Mouse (Mus musculus): ENCODE data around the gene Tph2. TPM values are rescaled to one million over a fixed set of nuclear protein-coding genes. Genes with fewer than 3 reads are reported as not detected.

The Tph2 gene
- polyA plus RNA-seq, 1 experiment, result 0.12 TPM

- Histone ChIP-seq H3K79me2 (ENCODE audit: control insufficient read depth, insufficient read depth) (no peaks in the 10 kb centered on the region), H3ac (ENCODE audit: control insufficient read depth, insufficient read length) (no peak overlapping the region), H3K4me3 (no peak overlapping the region), H3K27me3 (ENCODE audit: control insufficient read depth, insufficient read depth, insufficient read length) (no peaks in the 10 kb centered on the region), H3K4me2 (ENCODE audit: low read depth) (no peak overlapping the region), H3K36me3 (ENCODE audit: control insufficient read depth, insufficient read depth) (no peaks in the 10 kb centered on the region)
- TF ChIP-seq POLR2AphosphoS2 (IDR thresholded peaks at IDR 0.05; ENCODE audit: insufficient read length, low read depth) (no peak), TCF12 (IDR thresholded peaks at IDR 0.05; ENCODE audit: insufficient read depth, poor library complexity, severe bottlenecking) (no peak), TCF3 (IDR thresholded peaks at IDR 0.05; ENCODE audit: insufficient read length, low read depth) (no peak), REST (IDR thresholded peaks at IDR 0.05; ENCODE audit: insufficient read depth, insufficient read length) (no peak), MAX (IDR thresholded peaks at IDR 0.05; ENCODE audit: low read depth) (no peak), MYOG (IDR thresholded peaks at IDR 0.05; ENCODE audit: control insufficient read depth in 1 of 3, insufficient read depth in 1 of 3, insufficient read length in 2 of 3, low read depth in 2 of 3) (no peak), MYOD1 (IDR thresholded peaks at IDR 0.05; ENCODE audit: control insufficient read depth in 1 of 3, insufficient read length in 2 of 3, low read depth in 2 of 3) (no peak), E2F4 (IDR thresholded peaks at IDR 0.05; ENCODE audit: insufficient read depth) (no peak), POLR2A (IDR thresholded peaks at IDR 0.05; ENCODE audit: insufficient read length, low read depth) (no peak), CEBPB (IDR thresholded peaks at IDR 0.05; ENCODE audit: insufficient read depth, poor library complexity, severe bottlenecking) (no peak), SRF (IDR thresholded peaks at IDR 0.05; ENCODE audit: control insufficient read depth, insufficient read length, low read depth) (no peak), USF1 (IDR thresholded peaks at IDR 0.05; ENCODE audit: low read depth) (no peak)
Observed at GRCm38 (mm10) chr10:115175591-115175991, 9.2 kb downstream of the Tph2 start.

- Histone ChIP-seq H3K27me3 (ENCODE audit: control insufficient read depth, insufficient read depth, insufficient read length) (no peaks in the 10 kb centered on the region), H3K36me3 (ENCODE audit: control insufficient read depth, insufficient read depth) (no peaks in the 10 kb centered on the region), H3K79me2 (ENCODE audit: control insufficient read depth, insufficient read depth) (no peaks in the 10 kb centered on the region), H3K4me3 (no peak overlapping the region), H3ac (ENCODE audit: control insufficient read depth, insufficient read length) (no peak overlapping the region), H3K4me2 (ENCODE audit: low read depth) (no peak overlapping the region)
- TF ChIP-seq CEBPB (IDR thresholded peaks at IDR 0.05; ENCODE audit: insufficient read depth, poor library complexity, severe bottlenecking), result no peak
- no peak for TF ChIP-seq MAX (IDR thresholded peaks at IDR 0.05; ENCODE audit: low read depth)
- no peak for TF ChIP-seq REST (IDR thresholded peaks at IDR 0.05; ENCODE audit: insufficient read depth, insufficient read length)
- no peak for TF ChIP-seq MYOD1 (IDR thresholded peaks at IDR 0.05; ENCODE audit: control insufficient read depth in 1 of 3, insufficient read length in 2 of 3, low read depth in 2 of 3)
- TF ChIP-seq TCF12 (IDR thresholded peaks at IDR 0.05; ENCODE audit: insufficient read depth, poor library complexity, severe bottlenecking), result no peak
- no peak for TF ChIP-seq MYOG (IDR thresholded peaks at IDR 0.05; ENCODE audit: control insufficient read depth in 1 of 3, insufficient read depth in 1 of 3, insufficient read length in 2 of 3, low read depth in 2 of 3)
- TF ChIP-seq POLR2AphosphoS2 (IDR thresholded peaks at IDR 0.05; ENCODE audit: insufficient read length, low read depth), result no peak
- TF ChIP-seq SRF (IDR thresholded peaks at IDR 0.05; ENCODE audit: control insufficient read depth, insufficient read length, low read depth), result no peak
- TF ChIP-seq E2F4 (IDR thresholded peaks at IDR 0.05; ENCODE audit: insufficient read depth), result no peak
- no peak for TF ChIP-seq USF1 (IDR thresholded peaks at IDR 0.05; ENCODE audit: low read depth)
- TF ChIP-seq POLR2A (IDR thresholded peaks at IDR 0.05; ENCODE audit: insufficient read length, low read depth), result no peak
- no peak for TF ChIP-seq TCF3 (IDR thresholded peaks at IDR 0.05; ENCODE audit: insufficient read length, low read depth)
Observed at GRCm38 (mm10) chr10:115173336-115173735, 11.5 kb downstream of the Tph2 start.

DNA sequence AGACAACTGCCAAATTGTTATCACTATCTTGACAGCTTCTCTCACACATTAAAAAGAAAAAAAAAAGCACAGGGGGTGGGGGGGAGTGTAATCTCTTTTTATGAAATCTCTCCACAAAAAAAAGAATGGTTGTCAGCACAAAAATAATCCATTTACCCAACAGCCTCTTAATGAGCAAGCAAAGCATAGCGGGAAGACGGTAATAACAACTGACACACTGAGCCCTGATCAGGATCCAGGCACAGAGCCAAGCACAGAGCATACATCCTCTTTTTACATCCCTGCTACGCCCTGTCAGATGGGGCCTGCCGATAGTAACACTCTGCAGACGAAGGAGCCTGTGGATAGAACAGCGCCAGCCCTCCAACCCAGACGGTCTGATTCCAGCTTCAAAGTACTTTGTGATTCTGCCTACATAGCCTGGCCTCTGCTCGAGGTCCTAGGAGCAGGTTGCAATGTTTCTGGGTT is 13.4 kb downstream of the Tph2 start:
- Histone ChIP-seq H3K4me3 (no peak overlapping the region), H3ac (ENCODE audit: control insufficient read depth, insufficient read length) (no peak overlapping the region), H3K79me2 (ENCODE audit: control insufficient read depth, insufficient read depth) (no peaks in the 10 kb centered on the region), H3K4me2 (ENCODE audit: low read depth) (no peak overlapping the region), H3K36me3 (ENCODE audit: control insufficient read depth, insufficient read depth) (no peaks in the 10 kb centered on the region), H3K27me3 (ENCODE audit: control insufficient read depth, insufficient read depth, insufficient read length) (no peaks in the 10 kb centered on the region)
- TF ChIP-seq USF1 (IDR thresholded peaks at IDR 0.05; ENCODE audit: low read depth) (no peak), POLR2A (IDR thresholded peaks at IDR 0.05; ENCODE audit: insufficient read length, low read depth) (no peak), SRF (IDR thresholded peaks at IDR 0.05; ENCODE audit: control insufficient read depth, insufficient read length, low read depth) (no peak), CEBPB (IDR thresholded peaks at IDR 0.05; ENCODE audit: insufficient read depth, poor library complexity, severe bottlenecking) (no peak), POLR2AphosphoS2 (IDR thresholded peaks at IDR 0.05; ENCODE audit: insufficient read length, low read depth) (no peak), TCF3 (IDR thresholded peaks at IDR 0.05; ENCODE audit: insufficient read length, low read depth) (no peak), MAX (IDR thresholded peaks at IDR 0.05; ENCODE audit: low read depth) (no peak), E2F4 (IDR thresholded peaks at IDR 0.05; ENCODE audit: insufficient read depth) (no peak), REST (IDR thresholded peaks at IDR 0.05; ENCODE audit: insufficient read depth, insufficient read length) (no peak), TCF12 (IDR thresholded peaks at IDR 0.05; ENCODE audit: insufficient read depth, poor library complexity, severe bottlenecking) (no peak), MYOD1 (IDR thresholded peaks at IDR 0.05; ENCODE audit: control insufficient read depth in 1 of 3, insufficient read length in 2 of 3, low read depth in 2 of 3) (no peak), MYOG (IDR thresholded peaks at IDR 0.05; ENCODE audit: control insufficient read depth in 1 of 3, insufficient read depth in 1 of 3, insufficient read length in 2 of 3, low read depth in 2 of 3) (no peak)

DNA sequence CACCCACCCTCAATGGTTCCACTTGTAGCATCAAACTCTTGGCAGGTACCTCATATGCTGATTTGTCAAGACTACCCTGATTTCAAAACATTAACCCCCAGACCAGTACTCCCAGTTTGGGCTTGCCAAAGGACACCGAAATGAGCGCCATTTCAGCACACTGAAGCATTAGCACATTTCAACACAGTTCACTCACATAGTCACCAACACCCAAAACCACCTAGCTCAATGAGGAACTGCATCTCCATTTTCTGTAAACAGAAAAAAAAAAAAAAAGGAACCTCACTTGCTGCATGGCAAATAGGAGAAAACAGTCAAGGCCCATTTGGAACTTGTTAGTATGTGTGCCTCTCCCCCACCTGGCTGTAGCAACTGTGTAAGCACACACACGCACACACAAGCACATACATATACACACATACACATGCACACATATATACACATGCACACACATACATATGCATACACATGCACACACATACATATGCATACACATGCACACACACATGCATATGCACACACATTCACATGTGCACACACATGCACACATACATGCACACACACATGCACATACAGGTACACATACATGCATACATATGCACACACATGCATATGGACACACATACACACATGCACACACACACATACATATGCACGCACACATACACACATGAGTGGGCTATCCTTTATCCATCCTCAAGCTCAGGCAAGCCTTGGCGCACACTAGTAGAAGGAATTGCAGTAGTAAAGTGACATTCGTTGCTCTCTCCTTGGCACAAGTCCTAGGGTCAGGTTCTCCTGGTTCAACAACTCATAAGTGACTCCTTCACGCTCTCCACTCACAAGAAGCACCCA is 14.1 kb downstream of the Tph2 start:
- Histone ChIP-seq H3K27me3 (ENCODE audit: control insufficient read depth, insufficient read depth, insufficient read length) (no peaks in the 10 kb centered on the region), H3K79me2 (ENCODE audit: control insufficient read depth, insufficient read depth) (no peaks in the 10 kb centered on the region), H3ac (ENCODE audit: control insufficient read depth, insufficient read length) (no peak overlapping the region), H3K36me3 (ENCODE audit: control insufficient read depth, insufficient read depth) (no peaks in the 10 kb centered on the region), H3K4me3 (no peak overlapping the region), H3K4me2 (ENCODE audit: low read depth) (no peak overlapping the region)
- TF ChIP-seq TCF12 (IDR thresholded peaks at IDR 0.05; ENCODE audit: insufficient read depth, poor library complexity, severe bottlenecking), result no peak
- TF ChIP-seq REST (IDR thresholded peaks at IDR 0.05; ENCODE audit: insufficient read depth, insufficient read length), result no peak
- TF ChIP-seq POLR2AphosphoS2 (IDR thresholded peaks at IDR 0.05; ENCODE audit: insufficient read length, low read depth), result no peak
- TF ChIP-seq E2F4 (IDR thresholded peaks at IDR 0.05; ENCODE audit: insufficient read depth), result no peak
- no peak for TF ChIP-seq USF1 (IDR thresholded peaks at IDR 0.05; ENCODE audit: low read depth)
- TF ChIP-seq POLR2A (IDR thresholded peaks at IDR 0.05; ENCODE audit: insufficient read length, low read depth), result no peak
- TF ChIP-seq MAX (IDR thresholded peaks at IDR 0.05; ENCODE audit: low read depth), result no peak
